Mouse (Mus musculus) urinary bladder, adult 2 months (tissue): ENCODE results near the gene Gm33543. TPM values are rescaled to one million over a fixed set of nuclear protein-coding genes. Genes with fewer than 3 reads are reported as not detected.

Experiments
- DNase-seq: peaks from one replicate; pipeline ENCODE4 v3.0.0; 2022; ENCODE audit warnings: low spot score
- polyA plus RNA-seq: library from polyadenylated mRNA; depleted of rRNA; stranded (reverse); fragments of >200 nt; gene quantifications from 2 replicates; pipeline ENCODE4 v1.2.3, GENCODE M21; 2012; rRNA removed

Gm33543 gene
- polyA plus RNA-seq, 1 experiment: not detected

GRCm38 (mm10) chr10:95778622-95779021 is 64.1 kb downstream of the Gm33543 start:
- no peak for DNase-seq

DNA sequence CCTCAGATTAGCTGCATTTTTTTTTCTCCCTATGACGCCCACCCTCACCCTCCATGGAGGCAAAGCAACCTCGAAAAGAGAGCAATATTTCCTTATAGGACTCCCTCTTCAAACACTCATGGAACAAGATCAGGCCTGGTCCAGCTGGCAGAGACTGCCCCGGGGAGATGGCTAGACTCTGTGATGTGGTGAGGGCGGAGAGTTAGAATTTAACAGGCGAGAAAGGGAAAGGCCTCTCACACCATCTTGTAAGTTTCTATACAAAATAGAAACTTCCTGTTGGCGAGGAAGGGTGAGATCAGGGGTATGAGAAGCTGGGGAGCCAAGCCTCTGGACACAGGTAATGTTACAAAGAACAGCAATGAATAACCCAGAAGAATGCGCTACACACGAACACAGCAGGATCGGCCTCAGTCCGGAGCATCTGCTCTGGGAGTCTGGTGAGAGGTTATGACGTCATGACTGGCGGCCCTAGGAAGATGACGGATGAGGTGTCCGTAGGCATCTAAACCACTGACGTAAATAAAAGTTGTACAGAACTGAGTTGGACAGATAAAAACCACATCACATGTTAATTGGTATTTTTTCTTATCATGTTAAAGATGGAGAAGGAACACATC is 64.9 kb downstream of the Gm33543 start:
- DNase-seq: no peak

DNA sequence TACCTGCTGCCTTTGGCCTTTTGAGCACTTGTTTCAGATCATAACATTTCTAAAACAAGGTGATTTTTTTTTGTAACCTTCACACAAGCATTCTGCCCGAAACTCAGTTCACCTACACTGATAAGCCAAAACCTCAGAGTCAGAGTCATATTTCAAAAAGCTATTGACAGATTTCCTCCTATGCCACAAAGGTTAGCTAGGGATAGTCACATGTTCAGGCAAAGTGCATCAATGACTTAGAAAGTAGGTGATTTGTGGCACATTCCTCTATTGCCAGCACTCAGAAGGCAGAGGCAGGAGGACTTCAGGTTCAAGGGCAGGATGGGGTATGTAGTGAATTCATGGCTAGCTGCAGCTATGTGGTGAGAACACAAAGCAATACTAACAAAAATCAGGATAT is 65.7 kb downstream of the Gm33543 start:
- no peak for DNase-seq

DNA sequence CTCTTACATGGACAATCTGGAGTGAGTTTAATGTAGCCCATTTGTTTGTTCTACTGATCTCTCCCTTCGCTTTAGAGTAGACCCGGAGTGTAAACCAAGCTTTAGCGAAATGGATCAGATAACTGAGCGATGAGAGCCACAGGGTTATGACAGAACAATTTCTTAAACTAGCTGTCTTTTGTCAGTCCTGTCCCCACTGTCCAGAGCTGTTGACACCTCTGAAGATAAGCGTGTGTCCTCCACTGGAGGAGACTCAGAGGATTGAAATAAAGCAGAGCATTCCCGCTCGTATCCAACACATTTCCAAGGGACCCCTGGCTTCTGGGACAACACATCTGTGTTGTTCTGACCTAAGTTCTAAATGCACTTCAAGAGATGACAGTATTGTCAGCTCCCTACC is 67.9 kb downstream of the Gm33543 start:
- DNase-seq: no peak

- DNase-seq: no peak
Observed at GRCm38 (mm10) chr10:95774001-95774628, 68.6 kb downstream of the Gm33543 start.

Other genes with a start within 250 kb of the Gm33543 start
- gene Anapc15-ps, start 169.5 kb downstream of the Gm33543 start, polyA plus RNA-seq: 0.25 and 0.46 TPM in 2 replicates
- 14.5 and 16.6 TPM in 2 replicates for gene Eea1, start 97.7 kb upstream of the Gm33543 start, polyA plus RNA-seq